Mouse (Mus musculus) forebrain, embryonic 13.5 days (tissue): Measurements from ENCODE around the gene Pdia6. TPM values are rescaled to one million over a fixed set of nuclear protein-coding genes. Genes with fewer than 3 reads are reported as not detected.
A peak's percentile ranks its signal among the peaks of the same experiment; 100 is the strongest.

Experiments used
- ATAC-seq: fragments of 200-750 bp; cut with Nextera tagmentation; 2 replicates; pipeline ENCODE4 v1.8.0; 2017
- H3K27ac ChIP-seq: fragments of 300-500 bp; sonication (generic); 2 replicates; pipeline ENCODE4 v1.5.1; 2015; ENCODE audit warnings: inconsistent platforms, mild to moderate bottlenecking, moderate library complexity
- H3K27me3 ChIP-seq: fragments of 300-500 bp; sonication (generic); 2 replicates; pipeline ENCODE4 v1.6.1; 2015; ENCODE audit warnings: mild to moderate bottlenecking, inconsistent platforms
- H3K36me3 ChIP-seq: fragments of 300-500 bp; sonication (generic); 2 replicates; pipeline ENCODE4 v1.6.1; 2015; ENCODE audit warnings: mild to moderate bottlenecking, inconsistent platforms; ENCODE audit not compliant: poor library complexity, severe bottlenecking
- H3K4me1 ChIP-seq: fragments of 300-500 bp; sonication (generic); 2 replicates; pipeline ENCODE4 v1.6.1; 2015; ENCODE audit warnings: inconsistent platforms
- H3K4me2 ChIP-seq: fragments of 300-500 bp; sonication (generic); 2 replicates; pipeline ENCODE4 v1.6.1; 2015; ENCODE audit warnings: inconsistent platforms, mild to moderate bottlenecking, moderate library complexity
- H3K4me3 ChIP-seq: fragments of 300-500 bp; sonication (generic); 2 replicates; pipeline ENCODE4 v1.5.1; 2015; ENCODE audit warnings: mild to moderate bottlenecking, inconsistent platforms
- H3K9ac ChIP-seq: fragments of 300-500 bp; sonication (generic); 2 replicates; pipeline ENCODE4 v1.6.1; 2015; ENCODE audit warnings: mild to moderate bottlenecking, inconsistent platforms
- H3K9me3 ChIP-seq: fragments of 300-500 bp; sonication (generic); replicated peaks from 2 replicates; pipeline ENCODE4 v1.6.1; 2016; ENCODE audit warnings: inconsistent platforms
- WGBS: fragments of 180-500 bp; shearing (Covaris S2); methylation state at CpG from one replicate; pipeline ENCODE4 v1.1.7; 2015; 5-methylcytosine and 5-hydroxymethylcytosine counted together
- polyA plus RNA-seq: library from polyadenylated mRNA; unstranded; fragments of >200 nt; fragmentation: Nextera tagmentation; extraction: Ambion mirVana; gene quantifications from 2 replicates; pipeline ENCODE4 v1.2.1, GENCODE M21; 2015

The Pdia6 gene
- polyA plus RNA-seq, 1 experiment from 2014 or later: 387 TPM

GRCm38 (mm10) chr12:17266673-17266990 is 287 bp downstream of the Pdia6 start:
- Histone ChIP-seq H3K9me3 (no peaks in the 10 kb centered on the region), H3K36me3 (peaks cover 26% of the 10 kb centered on the region), H3K4me2 (peak overlapping the region; percentile 82), H3K27ac (peak overlapping the region; percentile 88), H3K27me3 (no peaks in the 10 kb centered on the region), H3K9ac (peak overlapping the region; percentile 89), H3K4me1 (peaks cover 37% of the 10 kb centered on the region), H3K4me3 (peak overlapping the region; percentile 94)
- 0% methylated on average over 21 of the region's 21 CpGs for WGBS
- no peak for ATAC-seq

GRCm38 (mm10) chr12:17267316-17267715 is 971 bp downstream of the Pdia6 start:
- ATAC-seq: peak; percentile 25; the same call in 1 of the 2 replicates
- WGBS: 5% methylated on average over 4 of the region's 4 CpGs

GRCm38 (mm10) chr12:17271272-17271671 is 4.9 kb downstream of the Pdia6 start:
- Histone ChIP-seq H3K9me3 (no peaks in the 10 kb centered on the region), H3K4me1 (peaks cover 41% of the 10 kb centered on the region), H3K36me3 (peaks cover 71% of the 10 kb centered on the region), H3K9ac (no peak overlapping the region), H3K4me3 (no peak overlapping the region), H3K27me3 (no peaks in the 10 kb centered on the region), H3K4me2 (no peak overlapping the region), H3K27ac (no peak overlapping the region)
- WGBS: 81% methylated on average over 1 of the region's 1 CpGs
- ATAC-seq: no peak

More at GRCm38 (mm10) chr12:17267316-17267715, 971 bp downstream of the Pdia6 start:
- Histone ChIP-seq H3K4me3 (peak overlapping the region; percentile 94), H3K9ac (peak overlapping the region; percentile 89), H3K4me2 (peak overlapping the region; percentile 82), H3K9me3 (no peaks in the 10 kb centered on the region), H3K27ac (peak overlapping the region; percentile 88), H3K36me3 (peaks cover 33% of the 10 kb centered on the region), H3K27me3 (no peaks in the 10 kb centered on the region), H3K4me1 (peaks cover 41% of the 10 kb centered on the region)

- ATAC-seq: no peak
- Histone ChIP-seq H3K9me3 (no peaks in the 10 kb centered on the region), H3K4me1 (peaks cover 24% of the 10 kb centered on the region), H3K4me2 (no peak overlapping the region), H3K36me3 (peaks cover 92% of the 10 kb centered on the region), H3K4me3 (no peak overlapping the region), H3K27me3 (no peaks in the 10 kb centered on the region), H3K9ac (no peak overlapping the region), H3K27ac (no peak overlapping the region)
- 70% methylated on average over 7 of the region's 7 CpGs for WGBS
Observed at GRCm38 (mm10) chr12:17273841-17274240, 7.5 kb downstream of the Pdia6 start.

- Histone ChIP-seq H3K27me3 (no peaks in the 10 kb centered on the region), H3K9ac (no peak overlapping the region), H3K4me1 (no peaks in the 10 kb centered on the region), H3K9me3 (no peaks in the 10 kb centered on the region), H3K4me2 (no peak overlapping the region), H3K36me3 (peaks cover 40% of the 10 kb centered on the region), H3K4me3 (no peak overlapping the region), H3K27ac (no peak overlapping the region)
- WGBS: 94% methylated on average over 4 of the region's 4 CpGs
- ATAC-seq: no peak
Observed at GRCm38 (mm10) chr12:17288496-17288895, 22.2 kb downstream of the Pdia6 start.

GRCm38 (mm10) chr12:17289060-17289459 is 22.7 kb downstream of the Pdia6 start:
- H3K27me3 ChIP-seq: no peaks in the 10 kb centered on the region
- WGBS: 80% methylated on average over 2 of the region's 2 CpGs
- no peak overlapping the region for H3K27ac ChIP-seq
- H3K9ac ChIP-seq: no peak overlapping the region
- no peaks in the 10 kb centered on the region for H3K9me3 ChIP-seq
- no peak overlapping the region for H3K4me3 ChIP-seq
- H3K36me3 ChIP-seq: peaks cover 34% of the 10 kb centered on the region
- no peak overlapping the region for H3K4me2 ChIP-seq
- no peaks in the 10 kb centered on the region for H3K4me1 ChIP-seq
- no peak for ATAC-seq

- WGBS: 84% methylated on average over 2 of the region's 2 CpGs
Observed at GRCm38 (mm10) chr12:17289913-17290312, 23.6 kb downstream of the Pdia6 start.

GRCm38 (mm10) chr12:17290569-17290968 is 24.2 kb downstream of the Pdia6 start:
- Histone ChIP-seq H3K27me3 (no peaks in the 10 kb centered on the region), H3K4me3 (no peak overlapping the region), H3K9ac (no peak overlapping the region), H3K36me3 (peaks cover 19% of the 10 kb centered on the region), H3K27ac (no peak overlapping the region), H3K9me3 (no peaks in the 10 kb centered on the region), H3K4me1 (no peaks in the 10 kb centered on the region), H3K4me2 (no peak overlapping the region)
- no peak for ATAC-seq
- 79% methylated on average over 4 of the region's 4 CpGs for WGBS

More at GRCm38 (mm10) chr12:17289913-17290312, 23.6 kb downstream of the Pdia6 start:
- Histone ChIP-seq H3K4me2 (no peak overlapping the region), H3K36me3 (peaks cover 26% of the 10 kb centered on the region), H3K9me3 (no peaks in the 10 kb centered on the region), H3K4me1 (no peaks in the 10 kb centered on the region), H3K27ac (no peak overlapping the region), H3K9ac (no peak overlapping the region), H3K27me3 (no peaks in the 10 kb centered on the region), H3K4me3 (no peak overlapping the region)
- ATAC-seq: no peak

- Histone ChIP-seq H3K9me3 (no peaks in the 10 kb centered on the region), H3K36me3 (no peaks in the 10 kb centered on the region), H3K4me1 (no peaks in the 10 kb centered on the region), H3K4me3 (no peak overlapping the region), H3K4me2 (no peak overlapping the region), H3K9ac (no peak overlapping the region), H3K27me3 (no peaks in the 10 kb centered on the region), H3K27ac (no peak overlapping the region)
- 86% methylated on average over 2 of the region's 2 CpGs for WGBS
- ATAC-seq: no peak
Observed at GRCm38 (mm10) chr12:17296899-17297298, 30.6 kb downstream of the Pdia6 start.

GRCm38 (mm10) chr12:17299902-17300301 is 33.6 kb downstream of the Pdia6 start:
- no peak for ATAC-seq
- H3K36me3 ChIP-seq: no peaks in the 10 kb centered on the region
- 100% methylated on average over 1 of the region's 1 CpGs for WGBS
- no peak overlapping the region for H3K9ac ChIP-seq
- no peaks in the 10 kb centered on the region for H3K27me3 ChIP-seq
- H3K4me1 ChIP-seq: no peaks in the 10 kb centered on the region
- H3K27ac ChIP-seq: no peak overlapping the region
- no peak overlapping the region for H3K4me3 ChIP-seq
- H3K9me3 ChIP-seq: no peaks in the 10 kb centered on the region
- no peak overlapping the region for H3K4me2 ChIP-seq

GRCm38 (mm10) chr12:17305445-17305844 is 39.1 kb downstream of the Pdia6 start:
- H3K27me3 ChIP-seq: no peaks in the 10 kb centered on the region
- H3K9me3 ChIP-seq: no peaks in the 10 kb centered on the region
- H3K4me2 ChIP-seq: no peak overlapping the region
- H3K9ac ChIP-seq: no peak overlapping the region
- no peak overlapping the region for H3K4me3 ChIP-seq
- no peaks in the 10 kb centered on the region for H3K4me1 ChIP-seq
- H3K36me3 ChIP-seq: no peaks in the 10 kb centered on the region
- 87% methylated on average over 7 of the region's 7 CpGs for WGBS
- ATAC-seq: no peak
- no peak overlapping the region for H3K27ac ChIP-seq

GRCm38 (mm10) chr12:17308246-17308645 is 41.9 kb downstream of the Pdia6 start:
- H3K4me2 ChIP-seq: no peak overlapping the region
- no peak for ATAC-seq
- no peak overlapping the region for H3K9ac ChIP-seq
- no peak overlapping the region for H3K4me3 ChIP-seq
- no peaks in the 10 kb centered on the region for H3K9me3 ChIP-seq
- no peak overlapping the region for H3K27ac ChIP-seq
- H3K27me3 ChIP-seq: no peaks in the 10 kb centered on the region
- 31% methylated on average over 4 of the region's 4 CpGs for WGBS
- 0 out of 2 replicates have a peak, but pooled peaks cover 5% of the 10 kb centered on the region for H3K4me1 ChIP-seq
- no peaks in the 10 kb centered on the region for H3K36me3 ChIP-seq
